Mouse (Mus musculus) spleen, adult 2 months (tissue): ENCODE results near the gene Hoxc10. TPM values are rescaled to one million over a fixed set of nuclear protein-coding genes. Genes with fewer than 3 reads are reported as not detected.

Experiments
- DNase-seq, 2 experiments: peaks; one replicate each; pipeline versions ENCODE4 v3.0.0 to v3.0.0-alpha.2; 2012 to 2021; ENCODE audit warnings: low spot score in 2 of 2, low read depth in 1 of 2
- H3K27ac ChIP-seq: fragments of 200-500 bp; 2 replicates; pipeline ENCODE4 v1.5.1; 2012; ENCODE audit warnings: low read length, inconsistent platforms; ENCODE audit not compliant: insufficient read depth
- H3K27me3 ChIP-seq: fragments of 200-500 bp; 2 replicates; pipeline ENCODE4 v1.6.1; 2012; ENCODE audit warnings: mild to moderate bottlenecking, moderate library complexity, low read length, inconsistent platforms; ENCODE audit not compliant: control insufficient read depth, insufficient read depth
- H3K36me3 ChIP-seq: fragments of 200-500 bp; 2 replicates; pipeline ENCODE4 v1.6.1; 2012; ENCODE audit warnings: mild to moderate bottlenecking, low read length, inconsistent platforms; ENCODE audit not compliant: control insufficient read depth, insufficient read depth
- H3K4me1 ChIP-seq: fragments of 200-500 bp; 2 replicates; pipeline ENCODE4 v1.6.1; 2011; ENCODE audit warnings: inconsistent platforms; ENCODE audit not compliant: control insufficient read depth, insufficient read depth, insufficient read length
- H3K4me3 ChIP-seq: fragments of 200-500 bp; 2 replicates; pipeline ENCODE4 v1.5.1; 2011; ENCODE audit warnings: mild to moderate bottlenecking, inconsistent platforms; ENCODE audit not compliant: insufficient read depth, insufficient read length; ENCODE audit errors: extremely low read depth
- CTCF ChIP-seq: fragments of 200-500 bp; IDR thresholded peaks from 2 replicates; pipeline ENCODE4 v1.5.1; 2011; ENCODE audit warnings: mild to moderate bottlenecking, inconsistent platforms; ENCODE audit not compliant: insufficient read depth, insufficient read length, insufficient replicate concordance; ENCODE audit errors: extremely low read depth
- POLR2A ChIP-seq: fragments of 200-500 bp; IDR thresholded peaks from 2 replicates; pipeline ENCODE4 v1.6.1; 2011; ENCODE audit warnings: low read depth, low read length, inconsistent platforms
- WGBS: fragments of 180-500 bp; shearing (Covaris S2); methylation state at CpG from one replicate; pipeline ENCODE4 v1.1.7; 2018; 5-methylcytosine and 5-hydroxymethylcytosine counted together
- polyA plus RNA-seq: library from polyadenylated mRNA; depleted of rRNA; stranded (reverse); fragments of >200 nt; gene quantifications from 2 replicates; pipeline ENCODE4 v1.2.3, GENCODE M21; 2012; rRNA removed

The Hoxc10 gene
- polyA plus RNA-seq, 1 experiment: not detected

DNA sequence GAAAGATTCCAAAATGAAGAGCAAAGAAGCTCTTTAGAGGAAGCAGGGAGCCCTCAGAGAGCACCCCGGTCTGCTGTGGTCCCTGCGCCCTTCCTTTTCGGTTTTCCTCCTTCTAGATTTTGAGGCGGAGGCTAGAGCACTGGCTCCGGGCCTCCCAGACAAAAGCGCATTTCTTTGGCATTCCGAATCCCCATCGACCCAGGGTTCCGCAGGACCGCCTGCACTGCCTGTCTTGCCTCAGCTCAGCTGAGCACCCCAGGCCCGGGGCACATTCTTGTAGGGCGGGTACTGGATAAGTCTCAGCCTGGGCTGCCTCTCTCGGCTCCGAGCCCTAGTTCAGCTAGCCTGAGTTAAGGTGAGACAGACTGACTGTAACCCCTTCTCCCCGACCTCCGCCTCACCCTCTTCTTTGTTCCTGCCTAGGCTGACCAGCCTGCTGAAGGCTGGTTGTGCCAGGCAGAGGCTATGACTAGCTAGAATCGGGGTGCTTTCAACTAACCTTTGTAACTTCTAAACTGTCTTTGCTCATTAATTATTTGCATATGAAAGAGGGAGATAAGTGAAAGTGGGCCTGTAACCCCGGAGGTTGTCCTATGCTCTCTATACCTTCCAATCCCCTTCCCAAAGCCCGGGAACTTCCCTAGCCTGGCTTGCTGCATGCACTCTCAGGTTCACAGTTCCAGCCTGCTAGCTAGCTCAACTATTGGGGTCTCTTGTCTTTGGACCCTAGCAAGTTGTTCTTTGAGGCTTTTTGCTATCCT, 49.0 kb downstream of the Hoxc10 start:
- Histone ChIP-seq H3K36me3 (no peaks in the 10 kb centered on the region), H3K4me1 (peaks cover 2% of the 10 kb centered on the region; the same call in 1 of the 2 replicates), H3K27ac (no peak overlapping the region), H3K27me3 (peaks cover 28% of the 10 kb centered on the region), H3K4me3 (no peak overlapping the region)
- TF ChIP-seq CTCF: no peak
- TF ChIP-seq POLR2A: no peak
- 21% methylated on average over 19 of the region's 19 CpGs for WGBS
- DNase-seq: no peak

- no peak for DNase-seq
- TF ChIP-seq POLR2A: no peak
- TF ChIP-seq CTCF: no peak
- H3K4me1 ChIP-seq: peaks cover 2% of the 10 kb centered on the region; the same call in 1 of the 2 replicates
- H3K27ac ChIP-seq: no peak within 1 kb of the TSS
- H3K36me3 ChIP-seq: no peaks in the 10 kb centered on the region
- 73% methylated on average over 9 of the region's 9 CpGs for WGBS
- peaks cover 15% of the 10 kb centered on the region for H3K27me3 ChIP-seq
- no peak within 1 kb of the TSS for H3K4me3 ChIP-seq
Observed at GRCm38 (mm10) chr15:103018636-103019035, 52.0 kb downstream of the Hoxc10 start, which contains the start of gene Hoxc4. Gene Hoxc4 (plus strand): TSS chr15:103018934.

DNA sequence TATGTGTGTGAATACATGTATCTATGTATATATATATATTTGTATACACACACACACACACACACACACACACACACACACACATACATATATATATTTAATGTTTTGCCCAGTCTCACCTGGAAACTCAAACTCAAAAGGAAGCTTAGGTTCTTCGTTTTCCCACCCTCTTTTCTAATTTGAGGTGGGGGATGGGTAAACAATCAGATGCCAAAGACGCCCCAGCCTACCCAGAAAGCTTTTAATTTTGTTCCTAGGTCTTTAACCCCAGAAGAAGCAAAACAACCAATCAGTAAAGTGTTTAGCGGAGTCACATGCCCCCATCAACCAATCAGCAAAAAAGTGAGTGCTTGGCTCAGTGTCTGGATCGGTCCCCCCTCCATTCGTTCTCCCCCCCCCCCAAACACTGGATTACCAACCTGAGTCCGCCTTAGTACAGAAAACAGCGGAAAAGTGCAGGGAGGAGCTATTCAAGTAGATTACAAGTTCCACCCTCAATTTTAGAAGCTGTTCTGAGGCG, 54.4 kb downstream of the Hoxc10 start:
- TF ChIP-seq CTCF (no peak), POLR2A (no peak)
- no peaks in the 10 kb centered on the region for H3K4me1 ChIP-seq
- DNase-seq: no peak
- H3K27me3 ChIP-seq: peaks cover 2% of the 10 kb centered on the region; the same call in 1 of the 2 replicates
- 16% methylated on average over 8 of the region's 8 CpGs for WGBS
- no peaks in the 10 kb centered on the region for H3K36me3 ChIP-seq
- H3K27ac ChIP-seq: no peak overlapping the region
- H3K4me3 ChIP-seq: no peak overlapping the region

Other genes with a start within 250 kb of the Hoxc10 start
- gene Calcoco1, start 244.6 kb upstream of the Hoxc10 start, polyA plus RNA-seq: 29.6 and 34.9 TPM in 2 replicates
- gene Hoxc13, start 45.7 kb upstream of the Hoxc10 start, polyA plus RNA-seq: not detected in 2 replicates
- not detected in 2 replicates for gene Hoxc12, start 30.0 kb upstream of the Hoxc10 start, polyA plus RNA-seq
- not detected in 2 replicates for gene Hoxc11, start 12.4 kb upstream of the Hoxc10 start, polyA plus RNA-seq
- 0.05 TPM in 1 of 2 replicates, not detected in the other for gene Hoxc5, start 647 bp downstream of the Hoxc10 start, polyA plus RNA-seq
- gene Hoxc9, start 9.6 kb downstream of the Hoxc10 start, polyA plus RNA-seq: 0.05 TPM in 1 of 2 replicates, not detected in the other
- gene Hoxc8, start 23.8 kb downstream of the Hoxc10 start, polyA plus RNA-seq: not detected in 2 replicates
- gene Hoxc6, start 31.5 kb downstream of the Hoxc10 start, polyA plus RNA-seq: 0.07 TPM in 1 of 2 replicates, not detected in the other
- 0.13 and 0.25 TPM in 2 replicates for gene Hoxc4, start 52.1 kb downstream of the Hoxc10 start, polyA plus RNA-seq
- gene Smug1, start 200.3 kb downstream of the Hoxc10 start, polyA plus RNA-seq: 10.6 and 12.5 TPM in 2 replicates